ENCODE assay signal across 12 mouse cellular contexts in genomic region chr4:32947631-32948030, GRCm38 (mm10). TPM values are rescaled to one million over a fixed set of nuclear protein-coding genes. Genes with fewer than 3 reads are reported as not detected.
A peak's percentile ranks its signal among the peaks of the same experiment; 100 is the strongest.
DNase-seq lines count a peak whose midpoint lies in the region; ATAC-seq lines count a peak whose summit lies in the region.
"Had no signal": no experiment of that assay in that cellular context is flagged by ENCODE, and none has a peak within 500 bp of the region (broad histone marks: within the 10 kb centered on the region; RNA-seq: fewer than 3 reads in every experiment).

No protein-coding gene starts in this region.

- no peak for ATAC-seq in kidney, embryonic 15.5 days (replicated peaks; ENCODE audit: low FRiP score)
- no peak for ATAC-seq in heart, embryonic 13.5 days (ENCODE audit: extremely low read depth, insufficient number of reproducible peaks, low FRiP score, low TSS enrichment)
- no peak for ATAC-seq in monocyte, adult 5-6 weeks (replicated peaks; ENCODE audit: insufficient number of reproducible peaks, low FRiP score, low TSS enrichment, poor library complexity, severe bottlenecking)
- ATAC-seq: liver, postnatal 0 days had no signal

- DNase-seq in kidney, postnatal 14 days = no peak
- DNase-seq in embryo, embryonic 10 days (ENCODE audit: low spot score) = peak; percentile 53
- peak; percentile 31 for DNase-seq in neural tube, embryonic 10.5 days (ENCODE audit: extremely low spot score, low spot score)
- no peak for DNase-seq in layer of hippocampus, adult 11-12 months (ENCODE audit: low spot score)
- DNase-seq in urinary bladder, postnatal 10 days (ENCODE audit: low spot score) = no peak
- DNase-seq: layer of hippocampus, postnatal 36 days; liver, postnatal 0 days had no signal

- H3K4me1 ChIP-seq in kidney, embryonic 15.5 days = peaks cover 27% of the 10 kb centered on the region
- peaks cover 35% of the 10 kb centered on the region for H3K4me1 ChIP-seq in heart, embryonic 13.5 days

- H3K36me3 ChIP-seq in kidney, embryonic 15.5 days = no peaks in the 10 kb centered on the region
- no peaks in the 10 kb centered on the region for H3K36me3 ChIP-seq in heart, embryonic 13.5 days

- 30% methylated on average over 4 of the region's 4 CpGs for WGBS in kidney, embryonic 15.5 days
- 20% methylated on average over 4 of the region's 4 CpGs for WGBS in heart, embryonic 13.5 days

- H3K9ac ChIP-seq in kidney, embryonic 15.5 days = no peak overlapping the region
- peak overlapping the region; percentile 28; the same call in 1 of the 2 replicates for H3K9ac ChIP-seq in heart, embryonic 13.5 days
- H3K9ac ChIP-seq: liver, postnatal 0 days had no signal

- H3K27me3 ChIP-seq in kidney, embryonic 15.5 days = peaks cover 11% of the 10 kb centered on the region
- peaks cover 10% of the 10 kb centered on the region for H3K27me3 ChIP-seq in heart, embryonic 13.5 days (replicated peaks)

- H3K9me3 ChIP-seq in kidney, embryonic 15.5 days (replicated peaks) = no peaks in the 10 kb centered on the region
- H3K9me3 ChIP-seq in heart, embryonic 13.5 days = no peaks in the 10 kb centered on the region

- H3K27ac ChIP-seq in kidney, embryonic 15.5 days = no peak overlapping the region
- H3K27ac ChIP-seq in heart, embryonic 13.5 days (replicated peaks) = peak overlapping the region; percentile 32; the same call in 1 of the 2 replicates

- H3K4me2 ChIP-seq in kidney, embryonic 15.5 days = 0 out of 2 replicates have a peak overlapping the region, but pooled peaks have one; percentile 23
- peak overlapping the region; percentile 49 for H3K4me2 ChIP-seq in heart, embryonic 13.5 days

- H3K4me3 ChIP-seq in kidney, embryonic 15.5 days (replicated peaks) = no peak overlapping the region
- no peak overlapping the region for H3K4me3 ChIP-seq in heart, embryonic 13.5 days

RNA-seq across cellular contexts. Expression of gene Ankrd6, which starts 3.0 kb away (rescaled TPM):
- 12.1 and 13.1 TPM in 2 replicates for polyA plus RNA-seq in kidney, embryonic 15.5 days (2015; fragmentation: Nextera tagmentation; extraction: Ambion mirVana)
- 4.2 and 5.0 TPM in 2 replicates for polyA plus RNA-seq in heart, embryonic 13.5 days (2015; fragmentation: Nextera tagmentation; extraction: Ambion mirVana)
- not detected in 3 replicates for total RNA-seq in monocyte, adult 5-6 weeks (2017)
- total RNA-seq: neutrophil, adult 5-6 weeks had no signal

RNA-seq across cellular contexts. Expression of gene Rragd, which starts 35.2 kb away (rescaled TPM):
- 17.6 and 21.1 TPM in 2 replicates for polyA plus RNA-seq in kidney, embryonic 15.5 days (2015; fragmentation: Nextera tagmentation; extraction: Ambion mirVana)
- 40.9 and 43.3 TPM in 2 replicates for polyA plus RNA-seq in heart, embryonic 13.5 days (2015; fragmentation: Nextera tagmentation; extraction: Ambion mirVana)
- 0.19 to 0.64 TPM (median 0.29 TPM) in 3 replicates for total RNA-seq in monocyte, adult 5-6 weeks (2017)
- total RNA-seq: granulocyte monocyte progenitor cell, adult 5-6 weeks had no signal

Comparison
In these comparisons a context has a peak if more than half of its experiments do, and no peak if none do; other contexts are left out.
1. DNase-seq: peak in embryo, embryonic 10 days (single experiment) and neural tube, embryonic 10.5 days (single experiment); none in kidney, postnatal 14 days (single experiment), layer of hippocampus, adult 11-12 months (single experiment) and urinary bladder, postnatal 10 days (single experiment).